Mouse (Mus musculus) kidney, postnatal 0 days (tissue): ENCODE measurements around the gene Rps11. TPM values are rescaled to one million over a fixed set of nuclear protein-coding genes. Genes with fewer than 3 reads are reported as not detected.
A peak's percentile ranks its signal among the peaks of the same experiment; 100 is the strongest.

Experiments used
- ATAC-seq: fragments of 200-750 bp; cut with Nextera tagmentation; replicated peaks from 2 replicates; pipeline ENCODE4 v1.8.0; 2017; ENCODE audit warnings: low read depth, moderate number of reproducible peaks, moderate TSS enrichment, moderate library complexity; ENCODE audit not compliant: low FRiP score
- DNase-seq: peaks from one replicate; pipeline ENCODE4 v3.0.0-alpha.2; 2016; ENCODE audit warnings: low spot score
- H3K27ac ChIP-seq: fragments of 300-500 bp; sonication (generic); 2 replicates; pipeline ENCODE4 v1.5.1; 2014; ENCODE audit warnings: mild to moderate bottlenecking
- H3K27me3 ChIP-seq: fragments of 300-500 bp; sonication (generic); 2 replicates; pipeline ENCODE4 v1.6.1; 2014; ENCODE audit warnings: low read length, mixed read lengths; ENCODE audit not compliant: insufficient read depth
- H3K36me3 ChIP-seq: fragments of 300-500 bp; sonication (generic); 2 replicates; pipeline ENCODE4 v1.6.1; 2014; ENCODE audit warnings: low read length, mixed read lengths; ENCODE audit not compliant: insufficient read depth
- H3K4me1 ChIP-seq: fragments of 300-500 bp; sonication (generic); replicated peaks from 2 replicates; pipeline ENCODE4 v1.6.1; 2014; ENCODE audit warnings: antibody characterized with exemption, low read length, mixed read lengths; ENCODE audit not compliant: insufficient read depth
- H3K4me2 ChIP-seq: fragments of 300-500 bp; sonication (generic); 2 replicates; pipeline ENCODE4 v1.6.1; 2014; ENCODE audit warnings: mild to moderate bottlenecking, low read length, moderate library complexity, mixed read lengths
- H3K4me3 ChIP-seq: fragments of 300-500 bp; sonication (generic); replicated peaks from 2 replicates; pipeline ENCODE4 v1.5.1; 2014; ENCODE audit warnings: low read depth, low read length
- H3K9ac ChIP-seq: fragments of 300-500 bp; sonication (generic); 2 replicates; pipeline ENCODE4 v1.6.1; 2014; ENCODE audit warnings: low read depth, low read length
- H3K9me3 ChIP-seq: fragments of 300-500 bp; sonication (generic); replicated peaks from 2 replicates; pipeline ENCODE4 v1.6.1; 2016; ENCODE audit warnings: low read length, inconsistent platforms, mixed read lengths
- CTCF ChIP-seq: IDR thresholded peaks from 2 replicates; pipeline ENCODE4 v1.5.1; 2016; ENCODE audit warnings: antibody characterized with exemption, low read depth, mild to moderate bottlenecking, moderate library complexity
- WGBS: fragments of 180-500 bp; shearing (Covaris S2); extraction: QIAGEN DNeasy Blood & Tissue Kit; methylation state at CpG from one replicate; pipeline ENCODE4 v1.1.7; 2014; 5-methylcytosine and 5-hydroxymethylcytosine counted together
- polyA plus RNA-seq: library from polyadenylated mRNA; unstranded; fragments of >200 nt; fragmentation: Nextera tagmentation; extraction: Ambion mirVana; gene quantifications from 2 replicates; pipeline ENCODE4 v1.2.1, GENCODE M21; 2015

Rps11 gene
- polyA plus RNA-seq, 1 experiment from 2014 or later, result 1,553 TPM

GRCm38 (mm10) chr7:45150321-45150720, 26.1 kb upstream of the Rps11 start:
- no peaks in the 10 kb centered on the region for H3K27me3 ChIP-seq
- no peaks in the 10 kb centered on the region for H3K9me3 ChIP-seq
- ATAC-seq (no peak), DNase-seq (peak; percentile 51)
- H3K4me2 ChIP-seq, result no peak overlapping the region
- peak overlapping the region; percentile 80 for H3K27ac ChIP-seq
- no peak for TF ChIP-seq CTCF
- peaks cover 11% of the 10 kb centered on the region for H3K4me1 ChIP-seq
- H3K9ac ChIP-seq, result no peak overlapping the region
- H3K36me3 ChIP-seq, result peaks cover 14% of the 10 kb centered on the region; the same call in 1 of the 2 replicates
- WGBS, result 29% methylated on average over 4 of the region's 4 CpGs
- H3K4me3 ChIP-seq, result no peak overlapping the region

DNA sequence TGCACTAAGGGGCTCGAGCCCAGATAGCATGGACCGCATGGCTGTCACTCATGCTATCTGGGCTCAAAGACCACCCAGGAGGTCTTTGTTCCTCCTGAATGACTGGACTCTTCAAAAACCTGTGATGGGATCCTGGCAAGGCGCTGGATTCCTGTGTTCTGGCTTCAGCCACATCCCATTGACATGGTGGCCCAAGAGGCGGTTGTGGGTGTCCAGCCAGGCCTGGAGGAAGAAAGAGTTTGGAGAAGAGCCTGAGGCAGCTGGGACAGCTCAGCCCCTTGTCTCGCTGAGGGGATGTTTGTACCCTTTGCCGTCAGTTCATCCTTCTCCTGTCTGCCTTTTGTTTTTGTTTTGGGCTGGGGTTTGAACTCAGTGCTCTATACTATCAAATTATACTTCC, 25.3 kb upstream of the Rps11 start:
- no peak for TF ChIP-seq CTCF
- H3K4me1 ChIP-seq, result peaks cover 11% of the 10 kb centered on the region
- no peak overlapping the region for H3K9ac ChIP-seq
- peak overlapping the region; percentile 69 for H3K27ac ChIP-seq
- DNase-seq (peak; percentile 69), ATAC-seq (no peak)
- H3K4me2 ChIP-seq, result no peak overlapping the region
- 64% methylated on average over 6 of the region's 6 CpGs for WGBS
- H3K27me3 ChIP-seq, result no peaks in the 10 kb centered on the region
- H3K4me3 ChIP-seq, result no peak overlapping the region
- H3K36me3 ChIP-seq, result peaks cover 21% of the 10 kb centered on the region
- H3K9me3 ChIP-seq, result no peaks in the 10 kb centered on the region

DNA sequence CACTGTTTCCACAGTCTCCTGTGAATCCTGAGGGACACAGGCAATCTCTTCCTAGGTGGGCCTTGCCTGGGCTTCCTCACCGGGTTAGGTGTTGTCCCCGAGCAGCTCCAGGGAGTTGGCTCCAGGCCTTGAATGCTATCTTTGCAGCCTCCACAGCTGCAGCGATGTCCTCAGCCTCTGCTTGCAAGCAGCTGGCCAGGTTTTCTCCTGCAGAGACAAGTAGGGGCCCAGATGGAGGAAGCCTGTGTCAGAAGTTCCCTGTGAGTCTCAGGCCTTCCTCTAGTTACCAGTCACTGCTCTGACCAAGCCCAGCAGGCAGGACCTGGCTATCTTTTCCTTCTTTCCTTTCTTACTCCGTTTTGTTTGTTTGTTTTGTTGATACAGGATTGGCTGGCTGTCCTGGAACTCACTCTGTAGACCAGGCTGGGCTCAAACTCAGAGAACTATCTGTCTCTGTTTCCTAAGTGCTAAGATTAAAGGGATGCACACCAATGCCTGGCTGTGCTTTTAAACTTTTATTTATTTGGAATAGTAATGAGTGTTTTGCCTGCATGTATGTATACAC, 24.4 kb upstream of the Rps11 start:
- H3K27me3 ChIP-seq, result no peaks in the 10 kb centered on the region
- no peak for TF ChIP-seq CTCF
- ATAC-seq (no peak), DNase-seq (no peak)
- peaks cover 11% of the 10 kb centered on the region for H3K4me1 ChIP-seq
- WGBS, result 55% methylated on average over 4 of the region's 4 CpGs
- no peak overlapping the region for H3K4me3 ChIP-seq
- peak overlapping the region; percentile 69 for H3K27ac ChIP-seq
- no peak overlapping the region for H3K4me2 ChIP-seq
- no peaks in the 10 kb centered on the region for H3K9me3 ChIP-seq
- H3K9ac ChIP-seq, result no peak overlapping the region
- peaks cover 28% of the 10 kb centered on the region for H3K36me3 ChIP-seq

DNA sequence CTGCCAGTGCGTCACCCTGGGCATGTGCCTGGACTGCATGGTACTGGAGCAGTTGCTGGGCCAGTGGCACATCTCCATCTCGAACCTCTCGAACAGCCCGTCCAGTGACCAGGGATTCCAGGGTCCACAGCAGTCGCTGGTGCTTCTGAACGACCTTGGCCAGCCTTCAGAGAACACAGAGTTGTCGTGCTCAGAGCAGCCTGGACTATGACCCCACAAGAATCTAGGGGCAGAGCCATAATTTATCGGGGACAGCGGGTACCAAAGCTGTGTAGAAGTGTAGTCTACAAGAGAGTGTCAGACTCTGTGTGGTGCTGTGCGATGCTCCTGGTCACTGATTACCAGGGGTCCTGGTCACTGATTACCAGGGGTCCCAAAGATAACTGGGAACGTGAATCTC, 23.7 kb upstream of the Rps11 start:
- peak; percentile 52 for ATAC-seq
- H3K27ac ChIP-seq, result peak overlapping the region; percentile 69

DNA sequence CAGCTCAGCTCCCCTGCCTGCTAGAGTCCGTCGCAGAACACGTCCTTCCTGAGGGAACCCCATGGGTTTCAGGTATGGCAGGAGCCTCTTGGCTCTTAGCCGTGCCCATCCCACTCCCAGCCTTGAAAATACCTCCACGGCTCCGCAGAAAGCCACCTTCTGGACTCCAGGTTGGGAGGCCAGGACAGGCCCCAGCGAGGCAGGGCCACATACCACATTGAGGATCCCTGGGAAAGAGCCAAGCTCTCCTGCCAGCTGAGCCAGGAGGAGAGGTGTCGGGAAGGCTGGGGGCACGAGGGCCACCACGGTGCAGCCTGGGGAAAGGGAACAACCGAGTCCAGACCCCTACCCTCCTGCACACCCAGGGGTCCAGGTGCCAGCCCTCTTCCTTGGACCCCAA, 23.0 kb upstream of the Rps11 start:
- peak overlapping the region; percentile 64; the same call in 1 of the 2 replicates for H3K27ac ChIP-seq
- DNase-seq (no peak), ATAC-seq (peak; percentile 17; the same call in 1 of the 2 replicates)
- no peak overlapping the region for H3K4me3 ChIP-seq
- no peak for TF ChIP-seq CTCF
- no peak overlapping the region for H3K4me2 ChIP-seq
- no peaks in the 10 kb centered on the region for H3K9me3 ChIP-seq
- peaks cover 11% of the 10 kb centered on the region for H3K4me1 ChIP-seq
- no peak overlapping the region for H3K9ac ChIP-seq
- no peaks in the 10 kb centered on the region for H3K27me3 ChIP-seq
- 88% methylated on average over 11 of the region's 11 CpGs for WGBS
- peaks cover 37% of the 10 kb centered on the region for H3K36me3 ChIP-seq

More for the DNA sequence above, 23.7 kb upstream of the Rps11 start:
- WGBS, result 67% methylated on average over 11 of the region's 11 CpGs
- Histone ChIP-seq H3K9me3 (no peaks in the 10 kb centered on the region), H3K4me3 (no peak overlapping the region), H3K4me2 (no peak overlapping the region), H3K4me1 (peaks cover 11% of the 10 kb centered on the region), H3K9ac (no peak overlapping the region), H3K27me3 (no peaks in the 10 kb centered on the region), H3K36me3 (peaks cover 34% of the 10 kb centered on the region)
- no peak for TF ChIP-seq CTCF
- DNase-seq, result no peak

DNA sequence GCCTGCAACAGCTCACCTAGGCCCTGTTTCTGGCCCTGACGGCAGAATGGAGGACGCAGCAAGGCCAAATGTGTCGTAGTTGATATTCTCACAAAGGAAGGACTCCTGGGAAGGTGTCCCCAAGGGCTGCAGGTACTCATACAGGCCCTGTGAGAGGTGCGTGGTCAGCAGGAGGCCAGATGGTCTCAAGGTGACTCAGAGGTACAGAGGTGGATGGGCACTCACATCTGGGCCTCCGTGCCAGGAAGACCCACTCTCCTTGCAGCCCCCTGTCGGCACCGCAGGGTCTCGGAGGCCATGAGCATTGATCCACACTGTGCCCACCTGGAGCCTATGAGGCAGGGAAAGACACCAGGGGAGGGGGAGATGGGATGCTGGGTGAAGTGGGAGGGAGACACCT, 21.2 kb upstream of the Rps11 start:
- Histone ChIP-seq H3K4me3 (no peak overlapping the region), H3K4me1 (peaks cover 5% of the 10 kb centered on the region; the same call in 1 of the 2 replicates), H3K27me3 (no peaks in the 10 kb centered on the region), H3K9ac (no peak overlapping the region), H3K4me2 (no peak overlapping the region), H3K9me3 (no peaks in the 10 kb centered on the region), H3K27ac (no peak overlapping the region), H3K36me3 (peaks cover 37% of the 10 kb centered on the region)
- no peak for ATAC-seq
- no peak for TF ChIP-seq CTCF
- 94% methylated on average over 8 of the region's 8 CpGs for WGBS
- no peak for DNase-seq
